13 mouse cellular contexts compared by ENCODE assay signal in the genomic region with DNA sequence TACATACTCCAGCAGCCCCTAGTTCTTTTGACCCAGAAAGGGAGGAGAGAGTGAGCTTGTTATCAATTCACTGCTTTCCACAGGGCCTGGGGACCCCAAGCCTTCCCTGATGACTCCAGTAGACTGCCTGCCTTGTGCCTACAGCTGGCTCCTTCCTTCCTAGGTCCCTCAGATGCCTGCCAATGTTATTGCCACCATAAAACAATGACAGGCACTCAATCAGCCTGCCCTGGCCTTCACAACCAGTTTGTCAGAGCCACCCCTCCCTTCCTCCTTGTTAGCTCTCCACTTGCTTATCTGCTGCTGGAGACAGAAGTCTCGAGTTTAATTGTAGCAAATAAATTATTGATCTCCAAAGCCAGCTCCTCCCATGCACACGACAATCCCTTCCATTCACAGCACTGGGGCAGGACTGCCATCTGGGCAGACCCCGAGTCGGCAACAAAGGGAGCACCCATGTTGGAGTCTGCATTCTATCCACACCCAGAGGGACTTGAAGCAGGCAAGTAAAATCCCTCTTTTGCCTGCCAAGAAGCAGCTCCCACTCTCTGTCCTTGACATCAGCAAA.
DNase-seq lines count a peak whose midpoint lies in the region; ATAC-seq lines count a peak whose summit lies in the region.
"Had no signal": no experiment of that assay in that cellular context is flagged by ENCODE, and none has a peak within 500 bp of the region (broad histone marks: within the 10 kb centered on the region; RNA-seq: fewer than 3 reads in every experiment).

No protein-coding gene starts in this region.

- H3K27me3 ChIP-seq in neural tube, embryonic 13.5 days: no peaks in the 10 kb centered on the region
- H3K27me3 ChIP-seq in neural tube, embryonic 15.5 days (replicated peaks): no peaks in the 10 kb centered on the region
- H3K27me3 ChIP-seq in intestine, embryonic 14.5 days (replicated peaks; ENCODE audit: control insufficient read depth, insufficient read depth, low read length): no peaks in the 10 kb centered on the region
- H3K27me3 ChIP-seq in stomach, embryonic 15.5 days (replicated peaks): no peaks in the 10 kb centered on the region
- no peaks in the 10 kb centered on the region for H3K27me3 ChIP-seq in liver, embryonic 11.5 days (replicated peaks; ENCODE audit: control insufficient read depth, insufficient read depth, low read length)
- H3K27me3 ChIP-seq: liver, embryonic 12.5 days had no signal

- H3K4me1 ChIP-seq in neural tube, embryonic 13.5 days (replicated peaks): peaks cover 40% of the 10 kb centered on the region
- H3K4me1 ChIP-seq in neural tube, embryonic 15.5 days: peaks cover 26% of the 10 kb centered on the region
- 0 out of 2 replicates have a peak, but pooled peaks cover 9% of the 10 kb centered on the region for H3K4me1 ChIP-seq in intestine, embryonic 14.5 days (replicated peaks; ENCODE audit: control insufficient read depth, insufficient read depth, low read length)
- peaks cover 19% of the 10 kb centered on the region for H3K4me1 ChIP-seq in stomach, embryonic 15.5 days
- H3K4me1 ChIP-seq in liver, embryonic 11.5 days (replicated peaks; ENCODE audit: control insufficient read depth, insufficient read depth, low read length): no peaks in the 10 kb centered on the region
- H3K4me1 ChIP-seq: liver, embryonic 12.5 days had no signal

- 4% methylated on average over 4 of the region's 4 CpGs for WGBS in neural tube, embryonic 13.5 days
- WGBS in neural tube, embryonic 15.5 days: 5% methylated on average over 4 of the region's 4 CpGs
- WGBS in intestine, embryonic 14.5 days: 16% methylated on average over 4 of the region's 4 CpGs
- WGBS in stomach, embryonic 15.5 days: 33% methylated on average over 4 of the region's 4 CpGs
- 46% methylated on average over 4 of the region's 4 CpGs for WGBS in liver, embryonic 11.5 days

- peak overlapping the region; percentile 55 for H3K27ac ChIP-seq in neural tube, embryonic 13.5 days (replicated peaks)
- H3K27ac ChIP-seq in neural tube, embryonic 15.5 days (replicated peaks): no peak overlapping the region; the same call in 1 of the 2 replicates
- peak overlapping the region; percentile 68 for H3K27ac ChIP-seq in intestine, embryonic 14.5 days (ENCODE audit: low read depth)
- H3K27ac ChIP-seq in stomach, embryonic 15.5 days: peak overlapping the region; percentile 9; the same call in 1 of the 2 replicates
- H3K27ac ChIP-seq in liver, embryonic 11.5 days (ENCODE audit: low read depth, low read length): no peak overlapping the region
- H3K27ac ChIP-seq: liver, embryonic 12.5 days had no signal

- H3K36me3 ChIP-seq in neural tube, embryonic 13.5 days: no peaks in the 10 kb centered on the region
- no peaks in the 10 kb centered on the region for H3K36me3 ChIP-seq in neural tube, embryonic 15.5 days
- H3K36me3 ChIP-seq in intestine, embryonic 14.5 days (ENCODE audit: control insufficient read depth, insufficient read depth, low read length): no peaks in the 10 kb centered on the region
- H3K36me3 ChIP-seq in stomach, embryonic 15.5 days: no peaks in the 10 kb centered on the region
- H3K36me3 ChIP-seq in liver, embryonic 11.5 days (ENCODE audit: control insufficient read depth, insufficient read depth, low read length): no peaks in the 10 kb centered on the region
- H3K36me3 ChIP-seq: liver, embryonic 12.5 days had no signal

- no peak overlapping the region for H3K9ac ChIP-seq in neural tube, embryonic 13.5 days
- no peak overlapping the region for H3K9ac ChIP-seq in neural tube, embryonic 15.5 days (replicated peaks)
- H3K9ac ChIP-seq in intestine, embryonic 14.5 days (ENCODE audit: low read length): no peak overlapping the region
- H3K9ac ChIP-seq in stomach, embryonic 15.5 days: no peak overlapping the region
- H3K9ac ChIP-seq in liver, embryonic 11.5 days (ENCODE audit: low read depth, low read length): no peak overlapping the region
- H3K9ac ChIP-seq: liver, embryonic 12.5 days had no signal

- no peaks in the 10 kb centered on the region for H3K9me3 ChIP-seq in neural tube, embryonic 13.5 days
- no peaks in the 10 kb centered on the region for H3K9me3 ChIP-seq in neural tube, embryonic 15.5 days (replicated peaks)
- H3K9me3 ChIP-seq in intestine, embryonic 14.5 days (ENCODE audit: control insufficient read depth, low read length): no peaks in the 10 kb centered on the region
- no peaks in the 10 kb centered on the region for H3K9me3 ChIP-seq in stomach, embryonic 15.5 days
- no peaks in the 10 kb centered on the region for H3K9me3 ChIP-seq in liver, embryonic 11.5 days (ENCODE audit: control insufficient read depth, low read length)
- H3K9me3 ChIP-seq: liver, embryonic 12.5 days had no signal

- ATAC-seq in neural tube, embryonic 13.5 days (ENCODE audit: low read depth): no peak
- no peak for ATAC-seq in neural tube, embryonic 15.5 days (ENCODE audit: low FRiP score)
- ATAC-seq in intestine, embryonic 14.5 days (replicated peaks; ENCODE audit: low FRiP score, low TSS enrichment, low read depth): peak; percentile 73
- ATAC-seq in stomach, embryonic 15.5 days (ENCODE audit: insufficient read depth, low FRiP score, low read depth): no peak
- no peak for ATAC-seq in liver, embryonic 11.5 days (replicated peaks; ENCODE audit: low FRiP score)
- ATAC-seq: liver, embryonic 12.5 days had no signal

- no peak overlapping the region for H3K4me2 ChIP-seq in neural tube, embryonic 13.5 days
- H3K4me2 ChIP-seq in neural tube, embryonic 15.5 days: no peak overlapping the region
- peak overlapping the region; percentile 18; the same call in 1 of the 2 replicates for H3K4me2 ChIP-seq in intestine, embryonic 14.5 days (ENCODE audit: low read length)
- no peak overlapping the region for H3K4me2 ChIP-seq in stomach, embryonic 15.5 days
- no peak overlapping the region for H3K4me2 ChIP-seq in liver, embryonic 11.5 days
- H3K4me2 ChIP-seq: liver, embryonic 12.5 days had no signal

- DNase-seq in adrenal gland, postnatal 10 days: peak; percentile 47
- peak; percentile 69 for DNase-seq in intestine, embryonic 14.5 days (ENCODE audit: low spot score)
- DNase-seq in liver, embryonic 11.5 days (ENCODE audit: low spot score): no peak
- DNase-seq in cerebellum, postnatal 10 days: no peak
- DNase-seq in layer of hippocampus, adult 18-20 months (ENCODE audit: low spot score in 2 of 2): no peak
- DNase-seq: cerebellum, adult 8-10 months; heart, adult 18-20 months; kidney, adult 18-20 months; thymus, adult 18-20 months had no signal

- H3K4me3 ChIP-seq in neural tube, embryonic 13.5 days: no peak overlapping the region
- H3K4me3 ChIP-seq in neural tube, embryonic 15.5 days (replicated peaks): no peak overlapping the region
- no peak overlapping the region for H3K4me3 ChIP-seq in intestine, embryonic 14.5 days (ENCODE audit: low read depth, low read length)
- no peak overlapping the region for H3K4me3 ChIP-seq in stomach, embryonic 15.5 days (replicated peaks)
- no peak overlapping the region for H3K4me3 ChIP-seq in liver, embryonic 11.5 days (ENCODE audit: low read depth, low read length)
- H3K4me3 ChIP-seq: liver, embryonic 12.5 days had no signal

Comparison
In these comparisons a context has a peak if more than half of its experiments do, and no peak if none do; other contexts are left out.
1. H3K27ac ChIP-seq: peak in neural tube, embryonic 13.5 days (single experiment), intestine, embryonic 14.5 days (single experiment) and stomach, embryonic 15.5 days (single experiment); none in neural tube, embryonic 15.5 days (single experiment) and liver, embryonic 11.5 days (single experiment).
2. DNase-seq: peak in adrenal gland, postnatal 10 days (single experiment) and intestine, embryonic 14.5 days (single experiment); none in liver, embryonic 11.5 days (single experiment), cerebellum, postnatal 10 days (0 of 2) and layer of hippocampus, adult 18-20 months (0 of 2).